Mouse (Mus musculus) stomach, embryonic 14.5 days (tissue): ENCODE measurements around the gene Tdo2. TPM values are rescaled to one million over a fixed set of nuclear protein-coding genes. Genes with fewer than 3 reads are reported as not detected.

Experiments
- ATAC-seq: fragments of 200-750 bp; cut with Nextera tagmentation; 2 replicates; pipeline ENCODE4 v1.8.0; 2017; ENCODE audit warnings: low read depth, moderate TSS enrichment; ENCODE audit not compliant: insufficient number of reproducible peaks, insufficient read depth, low FRiP score
- H3K27ac ChIP-seq: fragments of 300-500 bp; sonication (generic); 2 replicates; pipeline ENCODE4 v1.5.1; 2014; ENCODE audit warnings: mild to moderate bottlenecking, low read length, moderate library complexity, mixed read lengths
- H3K27me3 ChIP-seq: fragments of 300-500 bp; sonication (generic); 2 replicates; pipeline ENCODE4 v1.6.1; 2014; ENCODE audit warnings: low read length, control low read depth, mixed read lengths; ENCODE audit not compliant: control insufficient read depth, insufficient read depth
- H3K36me3 ChIP-seq: fragments of 300-500 bp; sonication (generic); 2 replicates; pipeline ENCODE4 v1.6.1; 2014; ENCODE audit warnings: mild to moderate bottlenecking, control low read depth, low read length, moderate library complexity, mixed read lengths; ENCODE audit not compliant: control insufficient read depth, insufficient read depth
- H3K4me1 ChIP-seq: fragments of 300-500 bp; sonication (generic); 2 replicates; pipeline ENCODE4 v1.6.1; 2014; ENCODE audit warnings: low read length, control low read depth, mixed read lengths; ENCODE audit not compliant: control insufficient read depth, insufficient read depth
- H3K4me2 ChIP-seq: fragments of 300-500 bp; sonication (generic); replicated peaks from 2 replicates; pipeline ENCODE4 v1.6.1; 2014; ENCODE audit warnings: low read depth, low read length, control low read depth
- H3K4me3 ChIP-seq: fragments of 300-500 bp; sonication (generic); 2 replicates; pipeline ENCODE4 v1.5.1; 2014; ENCODE audit warnings: low read depth, low read length, control low read depth
- H3K9ac ChIP-seq: fragments of 300-500 bp; sonication (generic); replicated peaks from 2 replicates; pipeline ENCODE4 v1.6.1; 2014; ENCODE audit warnings: low read depth, mild to moderate bottlenecking, control low read depth, low read length, moderate library complexity, mixed read lengths
- H3K9me3 ChIP-seq: fragments of 300-500 bp; sonication (generic); 2 replicates; pipeline ENCODE4 v1.6.1; 2016; ENCODE audit warnings: low read depth, low read length, control low read depth; ENCODE audit not compliant: control insufficient read depth
- WGBS: fragments of 180-500 bp; shearing (Covaris S2); extraction: QIAGEN DNeasy Blood & Tissue Kit; methylation state at CpG from one replicate; pipeline ENCODE4 v1.1.7; 2014; 5-methylcytosine and 5-hydroxymethylcytosine counted together
- polyA plus RNA-seq: library from polyadenylated mRNA; unstranded; fragments of >200 nt; fragmentation: Nextera tagmentation; extraction: Ambion mirVana; gene quantifications from 2 replicates; pipeline ENCODE4 v1.2.1, GENCODE M21; 2014

Gene Tdo2
- polyA plus RNA-seq, 1 experiment from 2014 or later = 1.0 TPM

- Histone ChIP-seq H3K9me3 (no peaks in the 10 kb centered on the region), H3K27me3 (no peaks in the 10 kb centered on the region), H3K4me3 (no peak overlapping the region), H3K4me1 (no peaks in the 10 kb centered on the region), H3K9ac (no peak overlapping the region), H3K4me2 (no peak overlapping the region), H3K36me3 (no peaks in the 10 kb centered on the region), H3K27ac (no peak overlapping the region)
- 85% methylated on average over 5 of the region's 5 CpGs for WGBS
- ATAC-seq = no peak
These were observed 14.7 kb downstream of the Tdo2 start for GRCm38 (mm10) chr3:81961336-81961735.

- WGBS = 91% methylated on average over 5 of the region's 5 CpGs
- Histone ChIP-seq H3K9ac (no peak overlapping the region), H3K27me3 (no peaks in the 10 kb centered on the region), H3K36me3 (no peaks in the 10 kb centered on the region), H3K27ac (no peak overlapping the region), H3K4me3 (no peak overlapping the region), H3K4me1 (no peaks in the 10 kb centered on the region), H3K4me2 (no peak overlapping the region), H3K9me3 (no peaks in the 10 kb centered on the region)
- ATAC-seq = no peak
These were observed 18.5 kb downstream of the Tdo2 start for GRCm38 (mm10) chr3:81957484-81957883.

GRCm38 (mm10) chr3:81951785-81952184, 24.2 kb downstream of the Tdo2 start:
- H3K4me3 ChIP-seq = no peak overlapping the region
- ATAC-seq = no peak
- no peak overlapping the region for H3K27ac ChIP-seq
- no peak overlapping the region for H3K9ac ChIP-seq
- H3K9me3 ChIP-seq = no peaks in the 10 kb centered on the region
- no peaks in the 10 kb centered on the region for H3K36me3 ChIP-seq
- no peaks in the 10 kb centered on the region for H3K4me1 ChIP-seq
- WGBS = 70% methylated on average over 2 of the region's 2 CpGs
- H3K4me2 ChIP-seq = no peak overlapping the region
- H3K27me3 ChIP-seq = no peaks in the 10 kb centered on the region

GRCm38 (mm10) chr3:81949048-81949447, 27.0 kb downstream of the Tdo2 start:
- Histone ChIP-seq H3K4me2 (no peak overlapping the region), H3K27ac (no peak overlapping the region), H3K4me1 (no peaks in the 10 kb centered on the region), H3K9me3 (no peaks in the 10 kb centered on the region), H3K27me3 (no peaks in the 10 kb centered on the region), H3K9ac (no peak overlapping the region), H3K4me3 (no peak overlapping the region), H3K36me3 (no peaks in the 10 kb centered on the region)
- 80% methylated on average over 1 of the region's 1 CpGs for WGBS
- no peak for ATAC-seq

- H3K27ac ChIP-seq = no peak overlapping the region
- H3K4me2 ChIP-seq = no peak overlapping the region
- ATAC-seq = no peak
- H3K4me3 ChIP-seq = no peak overlapping the region
- H3K9ac ChIP-seq = no peak overlapping the region
- H3K27me3 ChIP-seq = no peaks in the 10 kb centered on the region
- no peaks in the 10 kb centered on the region for H3K9me3 ChIP-seq
- no peaks in the 10 kb centered on the region for H3K4me1 ChIP-seq
- WGBS = 92% methylated on average over 7 of the region's 7 CpGs
- no peaks in the 10 kb centered on the region for H3K36me3 ChIP-seq
These were observed 31.1 kb downstream of the Tdo2 start for GRCm38 (mm10) chr3:81944851-81945393.

- WGBS = 89% methylated on average over 3 of the region's 3 CpGs
These were observed 32.9 kb downstream of the Tdo2 start for GRCm38 (mm10) chr3:81943097-81943496.

GRCm38 (mm10) chr3:81942341-81942740, 33.7 kb downstream of the Tdo2 start:
- Histone ChIP-seq H3K4me2 (no peak overlapping the region), H3K4me1 (no peaks in the 10 kb centered on the region), H3K27ac (no peak overlapping the region), H3K4me3 (no peak overlapping the region), H3K9ac (no peak overlapping the region), H3K36me3 (no peaks in the 10 kb centered on the region), H3K27me3 (no peaks in the 10 kb centered on the region), H3K9me3 (no peaks in the 10 kb centered on the region)
- ATAC-seq = no peak
- WGBS = 86% methylated on average over 3 of the region's 3 CpGs

More at GRCm38 (mm10) chr3:81943097-81943496, 32.9 kb downstream of the Tdo2 start:
- no peaks in the 10 kb centered on the region for H3K27me3 ChIP-seq
- H3K9me3 ChIP-seq = no peaks in the 10 kb centered on the region
- ATAC-seq = no peak
- no peaks in the 10 kb centered on the region for H3K36me3 ChIP-seq
- H3K27ac ChIP-seq = no peak overlapping the region
- H3K4me3 ChIP-seq = no peak overlapping the region
- no peaks in the 10 kb centered on the region for H3K4me1 ChIP-seq
- H3K9ac ChIP-seq = no peak overlapping the region
- no peak overlapping the region for H3K4me2 ChIP-seq

GRCm38 (mm10) chr3:81938924-81939323, 37.1 kb downstream of the Tdo2 start:
- H3K9me3 ChIP-seq = no peaks in the 10 kb centered on the region
- H3K9ac ChIP-seq = no peak overlapping the region
- no peak overlapping the region for H3K4me2 ChIP-seq
- ATAC-seq = no peak
- H3K4me3 ChIP-seq = no peak overlapping the region
- no peaks in the 10 kb centered on the region for H3K4me1 ChIP-seq
- no peaks in the 10 kb centered on the region for H3K27me3 ChIP-seq
- 32% methylated on average over 3 of the region's 3 CpGs for WGBS
- no peak overlapping the region for H3K27ac ChIP-seq
- no peaks in the 10 kb centered on the region for H3K36me3 ChIP-seq

GRCm38 (mm10) chr3:81933348-81933747, 42.7 kb downstream of the Tdo2 start:
- no peak for ATAC-seq

More at GRCm38 (mm10) chr3:81933348-81933747, 42.7 kb downstream of the Tdo2 start:
- H3K4me2 ChIP-seq = no peak overlapping the region
- H3K9me3 ChIP-seq = no peaks in the 10 kb centered on the region
- H3K4me3 ChIP-seq = no peak overlapping the region
- no peak overlapping the region for H3K9ac ChIP-seq
- H3K4me1 ChIP-seq = no peaks in the 10 kb centered on the region
- no peak overlapping the region for H3K27ac ChIP-seq
- 82% methylated on average over 4 of the region's 4 CpGs for WGBS
- H3K27me3 ChIP-seq = no peaks in the 10 kb centered on the region
- no peaks in the 10 kb centered on the region for H3K36me3 ChIP-seq
